Mouse (Mus musculus): ENCODE measurements around the gene Ccdc153.

Ccdc153 gene

DNA sequence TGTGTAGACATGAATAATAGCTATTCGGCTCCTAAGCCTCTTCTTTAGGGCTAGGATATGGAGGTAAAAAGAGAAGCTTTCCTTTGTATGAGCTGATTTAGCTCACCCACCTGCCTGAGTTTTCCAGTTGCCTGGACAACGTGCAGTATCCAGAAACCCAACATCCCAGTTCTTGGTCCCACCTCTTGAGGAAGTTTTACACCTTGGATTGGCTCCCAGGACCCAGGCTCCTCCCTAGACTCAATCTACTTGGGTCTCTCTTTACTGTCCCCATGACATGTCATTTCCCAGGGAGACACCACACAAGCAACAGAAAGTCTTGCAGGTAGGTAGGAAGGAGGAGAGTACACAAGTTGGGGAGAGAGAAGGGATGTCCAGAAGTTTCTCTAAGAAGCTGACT, at the start of gene Ccdc153:
Ccdc153 (plus strand) TSS at position 278 of the 400 bp plus-strand sequence.
- DNase-seq (ENCODE audit: low spot score) = no peak

DNA sequence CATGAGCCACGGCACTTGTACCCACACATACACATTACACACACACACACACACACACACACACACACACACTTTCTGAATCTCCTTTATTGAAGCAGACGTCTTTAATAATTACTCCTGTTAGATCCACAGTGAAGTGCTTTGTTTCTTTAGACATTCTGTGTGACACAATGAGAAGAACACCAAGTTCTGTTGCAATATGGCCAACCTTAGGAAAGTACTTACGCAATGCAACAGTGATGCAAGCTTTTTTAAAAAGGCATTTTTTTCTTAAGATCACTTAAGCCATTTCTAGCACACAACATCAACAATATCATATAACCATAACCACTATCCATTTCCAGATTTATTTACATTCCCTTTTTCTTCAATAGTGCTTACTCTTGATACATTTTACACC, 49.3 kb upstream of the Ccdc153 start:
- no peak for DNase-seq (ENCODE audit: low spot score)

DNA sequence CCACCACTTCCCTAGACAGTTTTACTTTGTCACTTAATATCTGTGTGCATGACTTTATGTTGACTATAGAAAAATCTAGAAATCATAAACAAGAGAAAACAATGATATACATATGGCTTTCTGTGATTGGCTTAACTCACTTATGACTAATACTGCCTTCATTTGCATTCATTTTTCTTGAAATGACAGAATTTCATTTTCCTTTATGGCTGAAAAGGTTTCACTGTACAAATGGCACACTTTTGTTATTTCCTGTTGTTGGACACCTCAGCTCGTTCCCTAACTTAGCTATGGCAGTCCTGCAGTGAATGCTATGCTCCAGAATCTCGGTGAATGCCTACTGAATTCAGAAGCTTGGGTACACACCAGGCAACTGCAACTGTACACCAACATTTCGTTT, 48.2 kb upstream of the Ccdc153 start:
- no peak for DNase-seq (ENCODE audit: low spot score)

GRCm38 (mm10) chr9:44192794-44193193, 47.7 kb upstream of the Ccdc153 start:
- DNase-seq (ENCODE audit: low spot score) = no peak

DNA sequence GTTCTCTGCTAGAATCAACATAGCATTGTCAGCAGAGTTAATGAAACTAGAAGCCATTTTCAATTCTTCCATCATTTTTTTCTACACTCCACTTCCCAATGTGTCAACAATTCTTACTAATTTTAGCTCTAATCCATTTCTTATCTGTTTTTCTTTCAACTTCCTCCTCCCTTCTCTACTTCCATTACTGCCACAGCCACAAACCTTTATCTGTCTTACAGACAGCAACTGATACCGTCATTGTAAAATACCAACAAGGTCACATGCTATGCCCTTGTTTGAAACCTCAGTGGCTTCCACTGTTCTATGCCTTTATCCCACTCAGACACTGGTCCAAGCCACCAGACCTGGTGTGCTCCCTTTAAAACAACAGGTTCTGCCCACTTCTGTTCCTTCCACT, 46.5 kb upstream of the Ccdc153 start:
- no peak for DNase-seq (ENCODE audit: low spot score)

GRCm38 (mm10) chr9:44196354-44196753, 44.1 kb upstream of the Ccdc153 start:
- DNase-seq (ENCODE audit: low spot score) = no peak

- no peak for DNase-seq (ENCODE audit: low spot score)
Measured at GRCm38 (mm10) chr9:44199166-44199565, 41.3 kb upstream of the Ccdc153 start.

DNA sequence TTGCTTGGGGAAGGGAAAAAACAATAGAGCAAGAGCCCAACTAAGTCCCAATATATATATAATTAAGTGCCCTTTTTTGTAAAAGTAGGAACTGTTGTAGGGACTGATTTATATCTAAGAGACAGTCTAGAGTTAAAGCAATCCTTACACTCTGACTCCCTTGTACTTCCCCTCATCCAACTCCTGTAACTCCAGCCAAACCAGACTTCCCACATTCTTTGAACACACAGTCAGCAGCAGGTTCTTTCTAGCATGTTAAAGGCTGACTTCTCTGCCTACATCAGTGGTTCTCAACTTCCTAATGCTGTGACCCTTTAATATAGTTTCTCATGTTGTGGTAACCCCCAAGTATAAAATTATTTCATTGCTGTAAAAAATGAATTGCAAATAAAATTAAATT, 40.9 kb upstream of the Ccdc153 start:
- no peak for DNase-seq (ENCODE audit: low spot score)

DNA sequence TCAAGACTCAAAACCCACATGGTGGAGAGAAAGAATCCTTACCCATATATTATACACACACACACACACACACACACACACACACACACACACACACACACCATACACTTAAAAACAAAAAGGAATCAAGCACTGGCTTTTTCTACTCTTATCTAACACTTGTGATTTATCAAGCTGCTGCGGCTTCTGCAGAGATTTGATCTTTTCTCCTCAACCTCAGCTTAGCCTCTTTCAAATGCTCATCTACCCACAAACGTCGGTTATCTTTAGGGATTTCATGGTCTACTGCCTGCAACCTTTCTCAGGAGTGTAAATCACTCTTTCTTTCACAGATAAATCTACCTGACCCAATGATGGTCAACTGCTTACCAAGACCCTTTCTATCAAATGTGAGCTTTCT, 40.0 kb upstream of the Ccdc153 start:
- no peak for DNase-seq (ENCODE audit: low spot score)

- no peak for DNase-seq (ENCODE audit: low spot score)
Measured at GRCm38 (mm10) chr9:44207840-44208239, 32.6 kb upstream of the Ccdc153 start.

DNA sequence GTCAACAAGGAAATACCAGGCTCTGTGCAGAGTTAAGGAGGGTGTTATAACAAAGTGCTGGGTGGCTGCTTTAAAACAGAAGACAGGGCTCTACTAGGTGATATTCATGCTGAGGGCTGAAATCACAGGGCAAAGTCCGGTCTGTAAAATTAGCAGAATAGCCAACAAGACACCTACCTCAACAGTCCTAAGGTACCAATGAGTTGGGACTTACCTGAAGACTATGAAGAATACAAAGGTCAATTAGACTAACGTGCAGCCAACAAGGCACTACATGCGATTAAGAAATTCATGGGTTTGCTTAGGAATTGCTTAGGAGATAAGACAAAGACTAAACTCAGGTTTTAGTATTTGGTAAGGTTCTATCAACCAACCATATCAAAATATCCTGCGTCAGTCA, 31.1 kb upstream of the Ccdc153 start:
- DNase-seq (ENCODE audit: low spot score) = no peak

DNA sequence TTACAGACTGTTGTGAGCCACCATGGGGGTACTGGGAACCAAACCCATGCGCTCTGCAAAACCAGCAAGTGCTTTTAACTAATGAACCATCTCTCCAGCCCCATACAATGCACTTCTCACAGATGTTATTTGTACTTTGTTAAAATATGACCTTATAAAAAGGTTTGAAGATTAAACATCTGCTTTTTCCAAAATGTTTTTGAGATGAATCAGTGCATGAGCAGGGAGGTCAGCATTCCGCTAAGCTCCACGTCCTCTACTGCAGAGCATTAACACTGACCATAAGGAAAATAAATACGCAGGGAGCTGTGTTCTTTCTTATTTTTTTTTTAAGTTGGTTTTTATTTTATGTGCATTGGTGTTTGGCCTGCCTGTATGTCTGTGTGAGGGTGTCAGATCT, 28.1 kb upstream of the Ccdc153 start:
- no peak for DNase-seq (ENCODE audit: low spot score)

- peak; percentile 20 for DNase-seq (ENCODE audit: low spot score)
Measured at GRCm38 (mm10) chr9:44213538-44213937, 26.9 kb upstream of the Ccdc153 start.

- DNase-seq (ENCODE audit: low spot score) = no peak
Measured at GRCm38 (mm10) chr9:44225993-44226392, 14.5 kb upstream of the Ccdc153 start.

DNA sequence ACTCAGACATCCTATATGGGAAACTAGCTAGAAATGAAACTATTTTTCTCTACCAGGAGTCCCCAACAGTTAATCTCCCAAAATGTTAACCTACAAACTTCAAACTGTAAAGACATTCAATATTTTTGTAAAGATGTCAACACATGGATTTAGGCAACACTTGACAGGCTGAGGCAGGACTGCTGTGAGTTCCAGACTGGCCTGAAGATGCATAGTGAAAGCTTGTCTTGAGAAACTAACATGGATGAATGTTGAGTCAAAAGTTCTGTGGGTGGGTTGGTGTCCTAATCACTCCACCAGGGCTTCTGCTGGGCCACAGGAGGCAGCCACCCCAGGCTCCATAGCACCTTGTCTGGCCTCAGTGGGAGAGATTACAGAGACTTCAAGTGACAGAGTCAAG, 8.9 kb upstream of the Ccdc153 start:
- DNase-seq (ENCODE audit: low spot score) = no peak

- DNase-seq (ENCODE audit: low spot score) = no peak
Measured at GRCm38 (mm10) chr9:44233021-44233801, 7.3 kb upstream of the Ccdc153 start.

- DNase-seq (ENCODE audit: low spot score) = peak; percentile 98
Measured at GRCm38 (mm10) chr9:44233802-44234478, 6.5 kb upstream of the Ccdc153 start, which contains the start of gene Cbl. Gene Cbl, minus strand, starts transcription at chr9:44234049.

DNA sequence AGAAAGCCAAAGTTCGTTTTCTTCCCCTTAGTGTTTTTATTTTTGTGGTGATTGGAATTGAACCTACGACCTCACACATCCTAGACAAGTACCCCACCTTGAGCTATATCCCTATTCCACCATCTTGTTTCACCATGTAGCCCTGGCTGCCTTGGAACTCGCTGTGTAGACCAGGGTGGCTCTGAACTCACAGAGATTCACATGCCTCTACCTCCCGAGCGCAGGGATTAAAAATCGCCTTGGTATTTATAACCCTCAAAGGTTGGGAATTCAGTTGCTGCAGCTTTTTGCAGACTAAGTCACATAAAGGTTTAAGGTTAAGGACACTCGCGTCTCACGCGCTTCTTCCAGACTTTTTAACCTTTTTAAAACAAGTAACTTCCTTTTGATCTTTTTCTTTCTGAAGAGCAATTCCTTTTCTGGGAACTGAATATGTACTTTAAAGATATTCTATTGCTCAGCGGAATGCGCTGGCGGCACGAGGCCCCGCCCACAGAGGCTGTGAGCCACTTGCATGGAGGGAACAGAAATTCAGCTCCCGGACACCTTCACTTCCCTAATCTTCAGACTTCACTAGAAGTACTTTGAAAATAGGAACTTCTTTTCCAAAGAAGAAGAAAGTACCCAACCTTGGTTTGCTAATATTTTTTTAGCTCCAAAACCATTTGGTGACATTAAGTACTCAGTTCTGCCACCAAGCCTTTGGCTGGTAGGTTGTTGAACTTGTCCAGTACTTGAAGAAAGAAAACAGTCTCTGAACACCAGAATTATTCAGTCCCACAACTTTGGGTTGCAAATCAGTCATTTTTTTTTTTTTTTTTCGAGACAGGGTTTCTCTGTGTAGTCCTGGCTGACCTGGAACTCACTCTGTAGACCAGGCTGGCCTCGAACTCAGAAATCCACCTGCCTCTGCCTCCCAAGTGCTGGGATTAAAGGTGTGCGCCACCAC, 5.7 kb upstream of the Ccdc153 start:
- no peak for DNase-seq (ENCODE audit: low spot score)

GRCm38 (mm10) chr9:44236601-44237000, 3.9 kb upstream of the Ccdc153 start:
- no peak for DNase-seq (ENCODE audit: low spot score)

GRCm38 (mm10) chr9:44237128-44237527, 3.3 kb upstream of the Ccdc153 start:
- DNase-seq (ENCODE audit: low spot score) = no peak

DNA sequence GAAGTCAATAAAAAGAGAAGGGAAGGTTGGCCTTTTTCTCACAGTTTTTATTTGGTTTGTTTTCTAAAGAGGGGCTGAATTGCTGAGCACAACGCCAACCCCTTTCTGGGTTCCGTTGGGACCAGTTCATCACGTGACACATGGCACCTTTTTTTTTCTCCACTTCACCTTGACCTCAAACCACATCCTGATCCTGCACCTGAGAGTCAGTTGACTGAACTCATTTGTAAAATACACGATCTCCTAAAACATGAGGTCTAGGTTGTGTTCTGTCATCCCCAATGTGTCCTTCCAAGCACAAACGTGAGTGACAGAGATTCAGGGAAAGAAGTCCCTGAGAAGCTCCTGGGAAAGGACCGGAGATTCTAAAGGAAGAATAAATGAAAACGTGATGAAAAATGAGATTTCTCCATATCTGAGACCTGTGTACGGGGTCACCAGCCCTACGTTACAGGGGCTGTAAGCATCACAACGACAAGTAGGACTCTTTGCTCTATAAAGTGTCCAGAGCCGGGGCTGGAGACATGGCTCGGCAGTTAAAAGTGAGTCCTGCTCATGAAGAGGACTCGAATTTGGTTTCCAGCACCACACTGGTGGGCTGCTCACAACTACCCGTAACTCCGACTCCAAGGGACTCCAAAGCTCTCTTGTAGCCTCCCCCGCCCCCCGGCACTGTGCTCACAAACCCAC, 1.8 kb upstream of the Ccdc153 start:
- peak; percentile 85 for DNase-seq (ENCODE audit: low spot score)

GRCm38 (mm10) chr9:44239447-44239846, 1.0 kb upstream of the Ccdc153 start:
- peak; percentile 61 for DNase-seq (ENCODE audit: low spot score)
